Mouse (Mus musculus) lung, postnatal 0 days (tissue): ENCODE data around the gene Xbp1.

Source experiments
- CTCF ChIP-seq: IDR thresholded peaks from 2 replicates; pipeline ENCODE4 v1.5.1; 2016; ENCODE audit warnings: antibody characterized with exemption, mild to moderate bottlenecking
- EP300 ChIP-seq: IDR thresholded peaks from 2 replicates; pipeline ENCODE4 v1.6.1; 2016; ENCODE audit warnings: antibody characterized with exemption, mild to moderate bottlenecking, control low read depth

DNA sequence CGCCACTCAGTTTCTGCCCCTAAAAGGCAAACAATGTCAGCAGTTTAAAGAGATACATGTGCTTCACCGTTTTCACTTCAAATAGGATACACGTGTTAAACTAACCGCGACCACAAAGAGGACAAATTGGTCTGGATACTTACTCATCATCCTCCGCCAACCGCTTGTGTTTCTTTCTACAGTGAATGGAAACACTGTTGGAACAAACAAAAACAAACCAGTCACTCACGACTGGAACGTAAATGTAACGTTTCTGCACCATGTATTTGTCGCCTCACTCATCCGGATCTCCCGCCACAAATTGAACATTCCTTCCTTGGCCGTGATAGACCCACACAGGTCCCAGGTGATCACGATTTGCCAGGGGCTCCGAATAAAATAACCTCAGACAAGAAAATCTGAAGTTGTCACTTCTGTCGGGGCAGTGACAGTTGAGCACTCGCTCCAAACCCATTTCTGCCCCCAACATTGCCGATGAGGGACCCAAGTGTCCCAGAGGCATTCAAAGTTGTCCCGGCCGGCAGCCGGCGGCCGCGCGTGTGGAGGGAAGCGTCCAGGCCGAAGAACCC, 20.9 kb downstream of the Xbp1 start:
- TF ChIP-seq CTCF (no peak), EP300 (no peak)
